ENCODE assay signal across 8 mouse cellular contexts in genomic region chr3:88144648-88145410, GRCm38 (mm10). TPM values are rescaled to one million over a fixed set of nuclear protein-coding genes. Genes with fewer than 3 reads are reported as not detected.
DNase-seq lines count a peak whose midpoint lies in the region; ATAC-seq and TF ChIP-seq lines count a peak whose summit lies in the region.

No protein-coding gene starts in this region.

- H3K9me3 ChIP-seq in embryonic facial prominence, embryonic 13.5 days: no peaks in the 10 kb centered on the region
- no peaks in the 10 kb centered on the region for H3K9me3 ChIP-seq in hindbrain, postnatal 0 days (ENCODE audit: low read length)
- no peaks in the 10 kb centered on the region for H3K9me3 ChIP-seq in liver, embryonic 16.5 days (replicated peaks; ENCODE audit: control insufficient read depth, low read length)

- peak overlapping the region; percentile 94 for H3K4me2 ChIP-seq in embryonic facial prominence, embryonic 13.5 days
- H3K4me2 ChIP-seq in hindbrain, postnatal 0 days (ENCODE audit: low read depth, low read length): peak overlapping the region; percentile 93
- peak overlapping the region; percentile 98 for H3K4me2 ChIP-seq in liver, embryonic 16.5 days (ENCODE audit: low read depth, low read length)

- H3K27me3 ChIP-seq in embryonic facial prominence, embryonic 13.5 days: no peaks in the 10 kb centered on the region
- H3K27me3 ChIP-seq in hindbrain, postnatal 0 days (ENCODE audit: insufficient read depth, low read length): no peaks in the 10 kb centered on the region
- H3K27me3 ChIP-seq in liver, embryonic 16.5 days (ENCODE audit: control insufficient read depth, insufficient read depth, low read depth, low read length): no peaks in the 10 kb centered on the region; the same call in 1 of the 2 replicates

- intact Hi-C loops in gastrocnemius, adult 2 months (cut with DNase I): loop anchor here (2.0 to 10.0 kb wide), 2 partner anchors 28 to 350 kb away; no protein-coding TSS in a partner anchor

- peak overlapping the region; percentile 100 for H3K27ac ChIP-seq in gastrocnemius, adult 2 months
- H3K27ac ChIP-seq in embryonic facial prominence, embryonic 13.5 days: 0 out of 2 replicates have a peak overlapping the region, but pooled peaks have one; percentile 33
- peak overlapping the region; percentile 99 for H3K27ac ChIP-seq in hindbrain, postnatal 0 days
- H3K27ac ChIP-seq in liver, embryonic 16.5 days (ENCODE audit: low read length): peak overlapping the region; percentile 97

- H3K4me1 ChIP-seq in embryonic facial prominence, embryonic 13.5 days: peaks cover 85% of the 10 kb centered on the region
- H3K4me1 ChIP-seq in hindbrain, postnatal 0 days (ENCODE audit: insufficient read depth, low read length): peaks cover 55% of the 10 kb centered on the region
- H3K4me1 ChIP-seq in liver, embryonic 16.5 days (ENCODE audit: control insufficient read depth, low read depth, low read length): peaks cover 92% of the 10 kb centered on the region

- DNase-seq in gastrocnemius, adult 2 months: peak; percentile 31
- DNase-seq in gastrocnemius, adult 18-20 months (ENCODE audit: low spot score): no peak
- DNase-seq in hindbrain, postnatal 0 days (ENCODE audit: low spot score): no peak
- DNase-seq in retina, postnatal 1 day: no peak
- no peak for DNase-seq in urinary bladder, postnatal 10 days (ENCODE audit: low spot score)
- DNase-seq in urinary bladder, postnatal 36 days (ENCODE audit: low spot score in 2 of 2): no peak

- no peak for ATAC-seq in embryonic facial prominence, embryonic 13.5 days (ENCODE audit: insufficient number of reproducible peaks, insufficient read depth, low FRiP score, low TSS enrichment, low read depth)
- ATAC-seq in hindbrain, postnatal 0 days: no peak
- no peak for ATAC-seq in liver, embryonic 16.5 days (ENCODE audit: low read depth)

- H3K36me3 ChIP-seq in embryonic facial prominence, embryonic 13.5 days: 0 out of 2 replicates have a peak, but pooled peaks cover 3% of the 10 kb centered on the region
- no peaks in the 10 kb centered on the region for H3K36me3 ChIP-seq in hindbrain, postnatal 0 days (ENCODE audit: insufficient read depth, low read length)
- H3K36me3 ChIP-seq in liver, embryonic 16.5 days (ENCODE audit: control insufficient read depth, insufficient read depth): no peaks in the 10 kb centered on the region

- TF ChIP-seq CTCF in gastrocnemius, adult 2 months (IDR thresholded peaks at IDR 0.05): no peak
- TF ChIP-seq CTCF in hindbrain, postnatal 0 days (IDR thresholded peaks at IDR 0.05; ENCODE audit: low read depth): no peak

- peak overlapping the region; percentile 92 for H3K9ac ChIP-seq in embryonic facial prominence, embryonic 13.5 days
- peak overlapping the region; percentile 93 for H3K9ac ChIP-seq in hindbrain, postnatal 0 days (replicated peaks; ENCODE audit: low read length)
- H3K9ac ChIP-seq in liver, embryonic 16.5 days (ENCODE audit: low read depth, low read length): peak overlapping the region; percentile 87

- 71% methylated on average over 6 of the region's 6 CpGs for WGBS in embryonic facial prominence, embryonic 13.5 days
- 66% methylated on average over 6 of the region's 6 CpGs for WGBS in hindbrain, postnatal 0 days
- WGBS in liver, embryonic 16.5 days (ENCODE audit: insufficient replicate concordance): 53% methylated on average over 6 of the region's 6 CpGs

- H3K4me3 ChIP-seq in gastrocnemius, adult 2 months: peak overlapping the region; percentile 95
- peak overlapping the region; percentile 98 for H3K4me3 ChIP-seq in embryonic facial prominence, embryonic 13.5 days
- H3K4me3 ChIP-seq in hindbrain, postnatal 0 days (ENCODE audit: low read length): peak overlapping the region; percentile 92
- peak overlapping the region; percentile 86 for H3K4me3 ChIP-seq in liver, embryonic 16.5 days (ENCODE audit: low read depth, low read length)

RNA-seq across cellular contexts. Expression of gene Mef2d, which starts 2.7 kb away (rescaled TPM):
- 100 to 1,000 TPM; 173 to 184 TPM for total RNA-seq in gastrocnemius, adult 2 months (2021)
- total RNA-seq in gastrocnemius, adult 18-20 months (2021): 100 to 1,000 TPM; 174 to 196 TPM
- polyA plus RNA-seq in embryonic facial prominence, embryonic 13.5 days (2015; fragmentation: Nextera tagmentation; extraction: Ambion mirVana): 18.1 and 18.2 TPM in 2 replicates
- total RNA-seq in hindbrain, postnatal 0 days (2014; rRNA removed): 44.0 and 50.3 TPM in 2 replicates
- 13.4 and 19.2 TPM in 2 replicates for polyA plus RNA-seq in hindbrain, postnatal 0 days (2015; fragmentation: Nextera tagmentation; extraction: Ambion mirVana)
- polyA plus RNA-seq in liver, embryonic 16.5 days (2015; fragmentation: Nextera tagmentation; extraction: Ambion mirVana): 5.2 and 7.9 TPM in 2 replicates

Comparison
In these comparisons a context has a peak if more than half of its experiments do, and no peak if none do; other contexts are left out.
1. H3K27ac ChIP-seq: peak in every context shown above with its lines; median percentile 100 in gastrocnemius, adult 2 months; 99 in hindbrain, postnatal 0 days; 97 in liver, embryonic 16.5 days; 33 in embryonic facial prominence, embryonic 13.5 days.